Mouse (Mus musculus) adrenal gland (tissue): Measurements from ENCODE around the gene Prph.
"Not testable (repeated sequence)": the region's sequence is repeated elsewhere in the genome, so short reads cannot be mapped to it uniquely, and the experiment has no call there.

Experiments
- intact Hi-C: fragments of 180-260 bp; cut with DNase I; formaldehyde crosslinking; loops from one replicate; pipeline ENCODE4 v1.15.1; 2025

Prph gene

GRCm38 (mm10) chr15:99074600-99075333 lies 19.8 kb downstream of the Prph start:
- intact Hi-C loops = no loop called here

GRCm38 (mm10) chr15:99076011-99076410 lies 21.0 kb downstream of the Prph start:
- intact Hi-C loops = not testable (repeated sequence)

GRCm38 (mm10) chr15:99078181-99078910 lies 23.4 kb downstream of the Prph start:
- intact Hi-C loops = no loop called here

GRCm38 (mm10) chr15:99079804-99080203 lies 24.8 kb downstream of the Prph start:
- intact Hi-C loops = loop anchor here (10.0 kb wide), 1 partner anchor 125 kb away; no protein-coding TSS in a partner anchor

GRCm38 (mm10) chr15:99082322-99082721 lies 27.3 kb downstream of the Prph start:
- intact Hi-C loops = loop anchor here (10.0 kb wide), 1 partner anchor 122 kb away; no protein-coding TSS in a partner anchor

- intact Hi-C loops = loop anchor here (10.0 kb wide), 1 partner anchor 122 kb away; no protein-coding TSS in a partner anchor
These were observed 27.9 kb downstream of the Prph start for GRCm38 (mm10) chr15:99082840-99083239.

- intact Hi-C loops = loop anchor here (10.0 kb wide), 1 partner anchor 122 kb away; no protein-coding TSS in a partner anchor
These were observed 28.3 kb downstream of the Prph start for GRCm38 (mm10) chr15:99083258-99083657.

GRCm38 (mm10) chr15:99083867-99084557 lies 29.0 kb downstream of the Prph start:
- intact Hi-C loops = loop anchor here (10.0 kb wide), 1 partner anchor 121 kb away; no protein-coding TSS in a partner anchor

GRCm38 (mm10) chr15:99084618-99085017 lies 29.6 kb downstream of the Prph start:
- intact Hi-C loops = loop anchor here (10.0 kb wide), 1 partner anchor 120 kb away; no protein-coding TSS in a partner anchor

- intact Hi-C loops = loop anchor here (10.0 kb wide), 1 partner anchor 119 kb away; no protein-coding TSS in a partner anchor
These were observed 31.0 kb downstream of the Prph start for GRCm38 (mm10) chr15:99085997-99086396.

- intact Hi-C loops = loop anchor here (10.0 kb wide), 1 partner anchor 117 kb away; no protein-coding TSS in a partner anchor
These were observed 32.5 kb downstream of the Prph start, which contains the start of gene C1ql4 for GRCm38 (mm10) chr15:99087253-99088075. Gene C1ql4 (minus strand): TSS chr15:99087817.

- intact Hi-C loops = loop anchor here (10.0 kb wide), 1 partner anchor 117 kb away; no protein-coding TSS in a partner anchor
These were observed 33.3 kb downstream of the Prph start for GRCm38 (mm10) chr15:99088292-99088691.

- intact Hi-C loops = loop anchor here (10.0 kb wide), 1 partner anchor 116 kb away; no protein-coding TSS in a partner anchor
These were observed 34.1 kb downstream of the Prph start for GRCm38 (mm10) chr15:99089069-99089468.

- intact Hi-C loops = no loop called here
These were observed 37.9 kb downstream of the Prph start, which contains the start of gene Dnajc22 for GRCm38 (mm10) chr15:99092870-99093269. Gene Dnajc22 (plus strand): TSS chr15:99093170.

- intact Hi-C loops = no loop called here
These were observed 38.6 kb downstream of the Prph start for GRCm38 (mm10) chr15:99093291-99094258.

GRCm38 (mm10) chr15:99094631-99095270 lies 39.8 kb downstream of the Prph start:
- intact Hi-C loops = no loop called here

- intact Hi-C loops = no loop called here
These were observed 40.4 kb downstream of the Prph start for GRCm38 (mm10) chr15:99095356-99095755.

GRCm38 (mm10) chr15:99096061-99096793 lies 41.3 kb downstream of the Prph start:
- intact Hi-C loops = no loop called here
